Mouse (Mus musculus) lung, adult 2 months (tissue): ENCODE data around the gene Col9a1.

Experiments used
- CTCF ChIP-seq: fragments of 200-500 bp; IDR thresholded peaks from 2 replicates; pipeline ENCODE4 v1.5.1; 2011; ENCODE audit warnings: mild to moderate bottlenecking, low read length, control low read depth; ENCODE audit not compliant: insufficient read depth
- POLR2A ChIP-seq: fragments of 200-500 bp; IDR thresholded peaks from 2 replicates; pipeline ENCODE4 v1.6.1; 2011; ENCODE audit warnings: low read depth, mild to moderate bottlenecking, control low read depth, low read length, borderline replicate concordance; ENCODE audit errors: extremely low read depth

DNA sequence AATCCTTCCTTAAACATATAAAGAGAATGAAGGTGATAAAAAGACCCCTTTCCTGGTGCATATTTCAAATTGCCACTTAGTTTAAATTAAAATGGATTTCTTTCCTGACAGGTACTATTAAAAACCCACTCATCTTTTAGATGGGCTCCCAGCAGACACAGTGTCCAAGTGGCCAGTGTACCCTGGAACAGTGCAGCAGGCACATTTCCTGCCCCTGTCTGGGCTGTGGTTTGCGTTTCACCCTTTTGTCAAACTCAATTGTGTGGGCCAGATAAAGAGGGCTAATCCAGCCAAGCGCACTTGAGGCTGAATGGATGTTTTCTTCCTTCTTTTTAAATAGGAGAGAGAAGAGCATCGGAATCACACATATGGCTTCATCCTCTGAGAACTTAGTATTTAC lies 89.6 kb downstream of the Col9a1 start:
- TF ChIP-seq CTCF (no peak), POLR2A (no peak)
